Mouse (Mus musculus) embryonic facial prominence, embryonic 10.5 days (tissue): ENCODE results near the gene 1700022I11Rik. TPM values are rescaled to one million over a fixed set of nuclear protein-coding genes. Genes with fewer than 3 reads are reported as not detected.
A peak's percentile ranks its signal among the peaks of the same experiment; 100 is the strongest.

Experiments
- DNase-seq: peaks from one replicate; pipeline ENCODE4 v3.0.0-alpha.2; 2017; ENCODE audit warnings: low spot score
- H3K27ac ChIP-seq: fragments of 300-500 bp; sonication (generic); replicated peaks from 2 replicates; pipeline ENCODE4 v1.5.1; 2016; ENCODE audit warnings: mild to moderate bottlenecking
- H3K27me3 ChIP-seq: fragments of 300-500 bp; sonication (generic); replicated peaks from 2 replicates; pipeline ENCODE4 v1.6.1; 2016; ENCODE audit warnings: low read depth, mild to moderate bottlenecking; ENCODE audit not compliant: poor library complexity, severe bottlenecking
- H3K36me3 ChIP-seq: fragments of 300-500 bp; sonication (generic); replicated peaks from 2 replicates; pipeline ENCODE4 v1.6.1; 2016; ENCODE audit warnings: mild to moderate bottlenecking, moderate library complexity
- H3K4me1 ChIP-seq: fragments of 300-500 bp; sonication (generic); 2 replicates; pipeline ENCODE4 v1.6.1; 2016
- H3K4me3 ChIP-seq: fragments of 300-500 bp; sonication (generic); 2 replicates; pipeline ENCODE4 v1.5.1; 2016; ENCODE audit warnings: mild to moderate bottlenecking, moderate library complexity
- H3K9me3 ChIP-seq: fragments of 300-500 bp; sonication (generic); 2 replicates; pipeline ENCODE4 v1.6.1; 2016; ENCODE audit warnings: mild to moderate bottlenecking
- WGBS: fragments of 180-500 bp; shearing (Covaris S2); methylation state at CpG from one replicate; pipeline ENCODE4 v1.1.7; 2016; 5-methylcytosine and 5-hydroxymethylcytosine counted together
- polyA plus RNA-seq: library from polyadenylated mRNA; unstranded; fragments of >200 nt; fragmentation: Nextera tagmentation; extraction: Ambion mirVana; gene quantifications from 2 replicates; pipeline ENCODE4 v1.2.1, GENCODE M21; 2016

The 1700022I11Rik gene
- polyA plus RNA-seq, 1 experiment from 2014 or later = 0.76 TPM

DNA sequence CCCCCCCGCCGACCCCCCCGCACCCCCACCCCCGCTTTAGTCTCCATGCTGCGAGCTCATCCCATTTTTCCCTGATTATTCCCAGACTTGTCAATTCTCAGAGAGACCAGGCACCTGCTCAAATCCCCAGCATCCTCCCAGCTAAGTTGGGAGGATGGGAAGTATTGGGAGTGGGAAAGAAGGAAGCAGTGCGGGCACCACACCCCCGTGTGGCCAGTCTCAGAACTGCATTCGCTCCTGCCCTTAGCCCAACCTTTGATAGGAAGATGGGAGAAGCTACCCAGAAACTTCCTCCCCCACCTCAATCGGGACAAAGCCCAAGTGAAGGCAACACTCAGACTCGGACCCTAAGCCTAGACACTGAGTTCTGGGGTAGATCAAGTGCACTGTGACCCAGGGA is 15.1 kb upstream of the 1700022I11Rik start:
- no peak overlapping the region for H3K27ac ChIP-seq
- peaks cover 48% of the 10 kb centered on the region for H3K4me1 ChIP-seq
- H3K4me3 ChIP-seq = no peak overlapping the region
- H3K9me3 ChIP-seq = no peaks in the 10 kb centered on the region
- peak; percentile 80 for DNase-seq
- 8% methylated on average over 10 of the region's 10 CpGs for WGBS
- H3K27me3 ChIP-seq = 0 out of 2 replicates have a peak, but pooled peaks cover 6% of the 10 kb centered on the region
- H3K36me3 ChIP-seq = peaks cover 41% of the 10 kb centered on the region

- DNase-seq = no peak
- WGBS = 91% methylated on average over 3 of the region's 3 CpGs
- no peaks in the 10 kb centered on the region for H3K9me3 ChIP-seq
- no peak overlapping the region for H3K27ac ChIP-seq
- H3K4me3 ChIP-seq = no peak overlapping the region
- H3K36me3 ChIP-seq = peaks cover 41% of the 10 kb centered on the region
- 0 out of 2 replicates have a peak, but pooled peaks cover 6% of the 10 kb centered on the region for H3K27me3 ChIP-seq
- H3K4me1 ChIP-seq = peaks cover 43% of the 10 kb centered on the region
Measured at GRCm38 (mm10) chr4:42955200-42955599, 14.2 kb upstream of the 1700022I11Rik start.

DNA sequence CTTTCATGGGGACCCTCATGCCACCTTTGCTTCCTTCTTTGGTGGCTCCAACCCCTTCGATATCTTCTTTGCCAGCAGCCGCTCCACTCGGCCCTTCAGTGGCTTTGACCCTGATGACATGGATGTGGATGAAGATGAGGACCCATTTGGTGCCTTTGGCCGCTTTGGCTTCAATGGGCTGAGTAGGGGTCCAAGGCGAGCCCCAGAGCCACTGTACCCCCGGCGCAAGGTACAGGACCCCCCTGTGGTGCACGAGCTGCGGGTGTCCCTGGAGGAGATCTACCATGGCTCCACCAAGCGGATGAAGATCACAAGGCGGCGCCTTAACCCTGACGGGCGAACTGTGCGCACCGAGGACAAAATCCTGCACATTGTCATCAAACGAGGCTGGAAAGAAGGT is 12.8 kb upstream of the 1700022I11Rik start:
- Histone ChIP-seq H3K27ac (no peak overlapping the region), H3K4me1 (peaks cover 29% of the 10 kb centered on the region), H3K9me3 (no peaks in the 10 kb centered on the region), H3K27me3 (0 out of 2 replicates have a peak, but pooled peaks cover 1% of the 10 kb centered on the region), H3K4me3 (no peak overlapping the region), H3K36me3 (peaks cover 41% of the 10 kb centered on the region)
- no peak for DNase-seq
- 95% methylated on average over 17 of the region's 17 CpGs for WGBS

DNA sequence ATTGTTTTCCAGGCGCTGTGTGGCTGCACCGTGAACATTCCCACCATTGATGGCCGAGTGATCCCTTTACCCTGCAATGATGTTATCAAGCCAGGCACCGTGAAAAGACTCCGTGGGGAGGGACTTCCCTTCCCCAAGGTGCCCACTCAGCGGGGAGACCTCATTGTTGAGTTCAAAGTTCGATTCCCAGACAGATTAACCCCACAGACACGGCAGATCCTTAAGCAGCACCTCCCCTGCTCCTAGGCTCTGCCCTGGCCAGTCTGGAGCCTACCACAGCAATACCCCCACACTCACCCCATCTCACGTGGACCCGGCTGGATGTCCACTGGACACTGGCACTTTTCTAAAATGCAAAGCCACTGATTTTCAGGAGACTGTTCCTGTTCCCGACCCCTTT is 12.1 kb upstream of the 1700022I11Rik start:
- no peaks in the 10 kb centered on the region for H3K27me3 ChIP-seq
- no peaks in the 10 kb centered on the region for H3K9me3 ChIP-seq
- peaks cover 41% of the 10 kb centered on the region for H3K36me3 ChIP-seq
- H3K4me3 ChIP-seq = no peak overlapping the region
- 86% methylated on average over 11 of the region's 11 CpGs for WGBS
- DNase-seq = no peak
- H3K27ac ChIP-seq = no peak overlapping the region
- H3K4me1 ChIP-seq = peaks cover 22% of the 10 kb centered on the region

- Histone ChIP-seq H3K4me3 (no peak overlapping the region), H3K4me1 (peaks cover 15% of the 10 kb centered on the region), H3K27ac (no peak overlapping the region), H3K36me3 (peaks cover 40% of the 10 kb centered on the region), H3K9me3 (no peaks in the 10 kb centered on the region), H3K27me3 (no peaks in the 10 kb centered on the region)
- WGBS = 90% methylated on average over 8 of the region's 8 CpGs
- DNase-seq = no peak
Measured at GRCm38 (mm10) chr4:42957979-42958378, 11.4 kb upstream of the 1700022I11Rik start.

DNA sequence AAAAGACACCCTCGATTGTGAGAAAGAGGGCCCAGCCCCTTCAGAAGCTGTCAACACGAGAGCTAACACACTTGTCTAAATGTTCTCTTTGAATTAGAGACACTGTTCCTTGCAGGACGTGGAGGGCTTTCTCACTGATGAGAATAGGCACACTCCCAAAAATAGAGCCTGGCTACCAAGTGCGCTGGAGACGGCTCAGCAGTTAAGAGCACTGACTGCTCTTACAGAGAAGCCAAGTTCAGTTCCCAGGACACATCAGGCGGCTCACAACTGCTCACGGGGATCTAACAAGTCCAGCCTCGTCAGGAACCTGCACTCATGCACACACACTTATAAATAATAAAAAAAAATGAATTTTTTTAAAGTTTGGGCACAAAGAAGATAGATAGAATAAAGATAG is 10.5 kb upstream of the 1700022I11Rik start:
- Histone ChIP-seq H3K36me3 (peaks cover 31% of the 10 kb centered on the region), H3K4me3 (no peak overlapping the region), H3K9me3 (no peaks in the 10 kb centered on the region), H3K4me1 (peaks cover 6% of the 10 kb centered on the region), H3K27me3 (no peaks in the 10 kb centered on the region), H3K27ac (no peak overlapping the region)
- DNase-seq = no peak
- 78% methylated on average over 8 of the region's 8 CpGs for WGBS

GRCm38 (mm10) chr4:42959382-42959781 is 10.0 kb upstream of the 1700022I11Rik start:
- no peak for DNase-seq
- peaks cover 2% of the 10 kb centered on the region; the same call in 1 of the 2 replicates for H3K27me3 ChIP-seq
- H3K27ac ChIP-seq = no peak overlapping the region
- WGBS = 63% methylated on average over 4 of the region's 4 CpGs
- peaks cover 3% of the 10 kb centered on the region; the same call in 1 of the 2 replicates for H3K4me1 ChIP-seq
- H3K36me3 ChIP-seq = peaks cover 31% of the 10 kb centered on the region
- H3K9me3 ChIP-seq = no peaks in the 10 kb centered on the region
- H3K4me3 ChIP-seq = no peak overlapping the region

DNA sequence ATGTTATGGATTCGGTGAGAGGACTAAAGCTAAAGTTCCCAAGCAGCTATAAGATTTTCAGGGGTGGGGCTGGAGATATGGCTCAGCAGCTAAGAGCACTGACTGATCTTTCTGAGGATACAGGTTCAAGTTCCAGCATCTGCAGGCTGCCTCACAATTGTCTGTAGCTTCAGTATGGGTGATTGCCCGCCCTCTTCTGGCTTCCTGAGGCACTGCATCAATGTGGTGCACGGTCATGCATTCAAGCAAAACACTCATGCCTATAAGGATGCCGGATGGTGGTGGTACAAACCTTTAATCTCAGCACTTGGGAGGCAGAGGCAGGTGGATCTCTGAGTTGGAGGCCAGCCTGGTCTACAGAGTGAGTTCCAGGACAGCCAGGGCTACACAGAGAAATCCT is 7.8 kb upstream of the 1700022I11Rik start:
- WGBS = 36% methylated on average over 4 of the region's 4 CpGs
- Histone ChIP-seq H3K27me3 (peaks cover 5% of the 10 kb centered on the region; the same call in 1 of the 2 replicates), H3K9me3 (no peaks in the 10 kb centered on the region), H3K4me1 (peaks cover 4% of the 10 kb centered on the region), H3K27ac (no peak overlapping the region), H3K36me3 (peaks cover 18% of the 10 kb centered on the region), H3K4me3 (no peak overlapping the region)
- DNase-seq = peak; percentile 62

- WGBS = 89% methylated on average over 2 of the region's 2 CpGs
Measured at GRCm38 (mm10) chr4:42963480-42963879, 5.9 kb upstream of the 1700022I11Rik start.

DNA sequence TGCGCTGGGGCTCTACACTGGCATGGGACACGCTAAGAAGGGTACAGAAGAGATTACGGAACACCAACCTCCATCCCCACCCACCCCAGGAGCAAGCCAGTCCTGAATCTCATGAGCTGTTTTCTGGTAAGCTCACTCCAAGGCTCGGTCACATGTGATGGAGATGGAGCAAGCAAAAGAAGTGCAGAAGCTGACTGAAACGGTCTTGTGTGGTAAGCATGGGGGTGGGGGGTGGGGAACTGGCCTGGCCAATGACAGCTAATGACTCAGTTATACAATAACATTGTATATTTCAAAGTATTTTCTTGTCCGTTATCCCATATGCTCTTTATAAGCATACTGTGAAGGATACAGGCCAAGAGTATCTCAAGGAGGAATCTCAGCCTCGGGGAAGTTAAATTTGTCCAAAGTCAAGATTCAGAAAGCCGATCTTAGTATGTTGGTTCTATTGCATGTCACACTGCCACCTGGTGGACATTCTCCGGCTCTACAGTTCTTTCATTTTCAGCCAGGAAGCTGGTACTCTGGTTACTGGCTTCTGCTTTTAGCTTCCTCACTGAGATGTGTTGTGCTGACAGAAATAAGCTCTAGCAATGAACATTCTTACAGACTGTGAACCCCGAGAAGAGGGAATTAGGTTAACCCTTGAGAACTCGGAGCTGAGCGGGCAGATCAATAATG is 4.2 kb upstream of the 1700022I11Rik start:
- H3K4me1 ChIP-seq = peaks cover 8% of the 10 kb centered on the region
- H3K27ac ChIP-seq = no peak overlapping the region
- peak; percentile 62 for DNase-seq
- WGBS = 13% methylated on average over 12 of the region's 12 CpGs
- H3K27me3 ChIP-seq = peaks cover 5% of the 10 kb centered on the region; the same call in 1 of the 2 replicates
- H3K36me3 ChIP-seq = no peaks in the 10 kb centered on the region
- peak overlapping the region; percentile 28 for H3K4me3 ChIP-seq
- no peaks in the 10 kb centered on the region for H3K9me3 ChIP-seq

More at GRCm38 (mm10) chr4:42963480-42963879, 5.9 kb upstream of the 1700022I11Rik start:
- H3K36me3 ChIP-seq = no peaks in the 10 kb centered on the region; the same call in none of the 2 replicates
- no peaks in the 10 kb centered on the region for H3K9me3 ChIP-seq
- DNase-seq = no peak
- no peak overlapping the region for H3K27ac ChIP-seq
- H3K4me1 ChIP-seq = peaks cover 8% of the 10 kb centered on the region
- peaks cover 5% of the 10 kb centered on the region; the same call in 1 of the 2 replicates for H3K27me3 ChIP-seq
- H3K4me3 ChIP-seq = no peak overlapping the region

DNA sequence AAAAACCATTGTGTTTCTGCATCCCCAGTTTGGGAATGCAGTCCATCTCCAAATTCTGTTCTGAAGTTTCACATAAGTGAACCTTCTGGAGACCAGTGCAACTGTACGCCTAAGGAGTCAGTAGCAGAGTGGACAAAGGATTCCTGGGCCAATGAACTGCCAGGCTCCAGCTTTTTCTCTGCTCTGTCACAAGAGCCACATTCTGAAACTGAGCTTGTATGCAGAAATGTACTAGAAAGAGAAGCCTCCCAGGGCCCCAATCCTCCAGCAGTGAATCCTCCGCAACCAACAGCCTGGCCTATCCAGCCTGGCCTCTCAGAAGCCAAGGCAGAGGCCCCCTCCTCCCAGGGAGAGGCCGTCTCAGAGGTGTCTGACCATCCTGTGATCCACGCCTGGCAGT is 3.5 kb downstream of the 1700022I11Rik start:
- Histone ChIP-seq H3K9me3 (no peaks in the 10 kb centered on the region), H3K4me1 (no peaks in the 10 kb centered on the region), H3K27ac (no peak overlapping the region), H3K27me3 (no peaks in the 10 kb centered on the region), H3K4me3 (no peak overlapping the region), H3K36me3 (peaks cover 28% of the 10 kb centered on the region)
- WGBS = 76% methylated on average over 4 of the region's 4 CpGs
- DNase-seq = no peak

DNA sequence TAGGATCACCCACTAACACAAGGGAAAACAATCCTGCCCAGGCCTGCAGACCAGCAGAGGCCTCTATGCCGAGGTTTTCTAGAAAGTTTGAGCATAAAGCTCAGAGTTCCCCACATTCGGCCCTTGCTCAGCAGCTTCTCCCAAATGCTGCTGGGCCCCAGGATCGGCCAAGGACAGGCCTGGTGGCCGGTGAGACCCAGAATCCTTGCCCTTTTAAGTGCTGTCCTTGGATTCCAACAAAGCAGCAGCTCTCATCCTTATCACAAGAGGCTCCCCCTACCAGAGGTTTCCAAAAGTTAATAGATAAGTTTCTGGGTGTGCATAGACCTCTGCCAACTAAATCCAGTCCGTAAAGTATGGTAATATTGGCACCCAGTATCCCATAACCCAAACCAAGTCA is 4.5 kb downstream of the 1700022I11Rik start:
- H3K4me3 ChIP-seq = no peak overlapping the region
- H3K27me3 ChIP-seq = no peaks in the 10 kb centered on the region
- no peak for DNase-seq
- no peak overlapping the region for H3K27ac ChIP-seq
- no peaks in the 10 kb centered on the region for H3K4me1 ChIP-seq
- H3K9me3 ChIP-seq = no peaks in the 10 kb centered on the region
- WGBS = 81% methylated on average over 5 of the region's 5 CpGs
- H3K36me3 ChIP-seq = peaks cover 37% of the 10 kb centered on the region

- no peaks in the 10 kb centered on the region for H3K4me1 ChIP-seq
Measured at GRCm38 (mm10) chr4:42978062-42978461, 8.7 kb downstream of the 1700022I11Rik start.

More at GRCm38 (mm10) chr4:42978062-42978461, 8.7 kb downstream of the 1700022I11Rik start:
- Histone ChIP-seq H3K36me3 (peaks cover 79% of the 10 kb centered on the region), H3K9me3 (no peaks in the 10 kb centered on the region), H3K4me3 (no peak overlapping the region), H3K27ac (no peak overlapping the region), H3K27me3 (no peaks in the 10 kb centered on the region)
- DNase-seq = no peak
- 93% methylated on average over 4 of the region's 4 CpGs for WGBS
